Mouse (Mus musculus): ENCODE measurements around the gene Gm17364. TPM values are rescaled to one million over a fixed set of nuclear protein-coding genes. Genes with fewer than 3 reads are reported as not detected.

The Gm17364 gene
- polyA plus RNA-seq, 1 experiment from 2014 or later = not detected

DNA sequence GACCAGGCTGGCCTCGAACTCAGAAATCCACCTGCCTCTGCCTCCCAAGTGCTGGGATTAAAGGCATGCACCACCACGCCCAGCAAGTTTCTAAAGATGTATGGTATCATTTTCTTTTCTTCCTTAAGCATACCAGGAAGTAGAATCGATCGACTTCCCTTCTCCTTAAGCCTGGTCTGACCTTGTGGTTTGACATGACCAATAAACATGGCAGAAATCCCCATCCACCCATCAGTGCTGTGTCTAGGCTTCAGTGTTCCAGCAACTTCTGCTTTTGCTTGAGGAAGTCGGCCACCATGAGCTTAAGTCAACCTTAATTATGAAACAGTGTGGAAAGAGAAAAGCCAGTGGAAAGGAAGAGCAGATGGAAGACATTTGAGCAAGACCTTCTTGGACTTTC is 43.5 kb downstream of the Gm17364 start:
- WGBS = 84% methylated on average over 5 of the region's 5 CpGs
- Histone ChIP-seq H3K4me3 (no peak overlapping the region), H3K9me3 (no peaks in the 10 kb centered on the region), H3K36me3 (replicated peaks) (no peaks in the 10 kb centered on the region), H3K27ac (no peak overlapping the region), H3K27me3 (ENCODE audit: poor library complexity, severe bottlenecking) (no peaks in the 10 kb centered on the region), H3K4me1 (no peaks in the 10 kb centered on the region)
- DNase-seq (ENCODE audit: extremely low spot score, low spot score) = no peak

GRCm38 (mm10) chr13:41228060-41228459 is 45.7 kb downstream of the Gm17364 start:
- H3K4me3 ChIP-seq = no peak overlapping the region
- H3K36me3 ChIP-seq (replicated peaks) = no peaks in the 10 kb centered on the region
- WGBS = 85% methylated on average over 5 of the region's 5 CpGs
- no peak overlapping the region for H3K27ac ChIP-seq
- DNase-seq (ENCODE audit: extremely low spot score, low spot score) = no peak
- H3K4me1 ChIP-seq = no peaks in the 10 kb centered on the region
- no peaks in the 10 kb centered on the region for H3K27me3 ChIP-seq (ENCODE audit: poor library complexity, severe bottlenecking)
- peaks cover 8% of the 10 kb centered on the region; the same call in 1 of the 2 replicates for H3K9me3 ChIP-seq

DNA sequence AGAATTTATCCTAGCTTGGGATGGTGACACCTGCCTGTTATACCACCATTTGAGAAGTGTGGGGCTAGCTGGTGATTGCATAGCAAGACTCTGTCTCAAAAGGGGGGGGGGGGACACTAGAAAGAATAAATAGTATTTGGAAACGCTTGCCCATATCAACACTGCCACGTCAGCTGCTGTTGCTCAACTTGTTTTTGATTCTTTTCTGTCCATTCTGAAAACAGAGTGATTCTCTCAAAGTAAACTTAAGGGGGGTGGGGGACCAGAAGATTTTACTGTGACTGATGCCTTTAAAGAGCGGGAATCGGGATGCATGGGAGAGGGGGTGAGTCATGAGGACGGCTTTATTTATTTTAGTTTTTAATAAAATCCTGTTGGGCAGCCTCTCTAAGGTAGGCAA is 47.3 kb downstream of the Gm17364 start:
- Histone ChIP-seq H3K27me3 (ENCODE audit: poor library complexity, severe bottlenecking) (no peaks in the 10 kb centered on the region), H3K9me3 (peaks cover 23% of the 10 kb centered on the region; the same call in 1 of the 2 replicates), H3K4me1 (no peaks in the 10 kb centered on the region), H3K27ac (no peak overlapping the region), H3K4me3 (no peak overlapping the region), H3K36me3 (replicated peaks) (no peaks in the 10 kb centered on the region)
- no peak for DNase-seq (ENCODE audit: extremely low spot score, low spot score)
- 90% methylated on average over 5 of the region's 5 CpGs for WGBS

Other genes with a start within 250 kb of the Gm17364 start
- 1.2 and 1.4 TPM in 2 replicates for gene Mak, start 194.3 kb downstream of the Gm17364 start, polyA plus RNA-seq (2016; fragmentation: Nextera tagmentation; extraction: Ambion mirVana)
- gene Gcm2, start 162.9 kb downstream of the Gm17364 start, polyA plus RNA-seq (2016; fragmentation: Nextera tagmentation; extraction: Ambion mirVana) = not detected in 2 replicates
- not detected in 2 replicates for gene Sycp2l, start 159.7 kb downstream of the Gm17364 start, polyA plus RNA-seq (2016; fragmentation: Nextera tagmentation; extraction: Ambion mirVana)
- 46.0 and 50.9 TPM in 2 replicates for gene Elovl2, start 53.6 kb downstream of the Gm17364 start, polyA plus RNA-seq (2016; fragmentation: Nextera tagmentation; extraction: Ambion mirVana)
- 9.8 and 9.9 TPM in 2 replicates for gene Smim13, start 24.1 kb downstream of the Gm17364 start, polyA plus RNA-seq (2016; fragmentation: Nextera tagmentation; extraction: Ambion mirVana)
- 16.8 and 18.4 TPM in 2 replicates for gene Nedd9, start 213.4 kb upstream of the Gm17364 start, polyA plus RNA-seq (2016; fragmentation: Nextera tagmentation; extraction: Ambion mirVana)